Mouse (Mus musculus): ENCODE measurements around the gene Mamstr. TPM values are rescaled to one million over a fixed set of nuclear protein-coding genes. Genes with fewer than 3 reads are reported as not detected.
"Not testable (repeated sequence)": the region's sequence is repeated elsewhere in the genome, so short reads cannot be mapped to it uniquely, and the experiment has no call there.

Gene Mamstr
- polyA plus RNA-seq, 1 experiment from 2014 or later, result 3.4 TPM

DNA sequence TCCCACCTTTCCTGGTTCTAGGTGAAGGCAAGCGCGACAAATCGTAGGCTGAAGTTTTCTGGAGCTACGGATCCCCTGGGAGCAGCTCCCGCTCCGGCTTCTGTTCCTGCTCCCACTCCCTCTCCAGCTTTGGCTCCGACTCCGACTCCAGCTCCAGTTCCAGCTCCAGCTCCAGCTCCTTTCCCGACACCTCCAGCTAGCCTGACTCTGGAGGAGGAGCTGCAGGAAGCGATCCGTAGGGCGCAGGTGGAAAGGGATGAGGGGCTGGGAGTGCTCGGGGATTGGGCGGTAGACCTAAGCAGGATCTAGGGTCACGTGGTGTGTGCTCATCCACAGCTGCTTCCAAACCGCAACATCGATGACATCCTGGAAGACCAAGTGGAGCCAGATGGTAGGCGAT lies 4.4 kb downstream of the Mamstr start:
- 4% methylated on average over 18 of the region's 18 CpGs for WGBS
- peak; percentile 36 for ATAC-seq (ENCODE audit: low FRiP score)
- Histone ChIP-seq H3K27me3 (no peaks in the 10 kb centered on the region), H3K4me2 (peak overlapping the region; percentile 71), H3K36me3 (no peaks in the 10 kb centered on the region), H3K4me1 (replicated peaks) (peaks cover 40% of the 10 kb centered on the region), H3K27ac (peak overlapping the region; percentile 90), H3K9me3 (no peaks in the 10 kb centered on the region), H3K4me3 (peak overlapping the region; percentile 49), H3K9ac (peak overlapping the region; percentile 64)

DNA sequence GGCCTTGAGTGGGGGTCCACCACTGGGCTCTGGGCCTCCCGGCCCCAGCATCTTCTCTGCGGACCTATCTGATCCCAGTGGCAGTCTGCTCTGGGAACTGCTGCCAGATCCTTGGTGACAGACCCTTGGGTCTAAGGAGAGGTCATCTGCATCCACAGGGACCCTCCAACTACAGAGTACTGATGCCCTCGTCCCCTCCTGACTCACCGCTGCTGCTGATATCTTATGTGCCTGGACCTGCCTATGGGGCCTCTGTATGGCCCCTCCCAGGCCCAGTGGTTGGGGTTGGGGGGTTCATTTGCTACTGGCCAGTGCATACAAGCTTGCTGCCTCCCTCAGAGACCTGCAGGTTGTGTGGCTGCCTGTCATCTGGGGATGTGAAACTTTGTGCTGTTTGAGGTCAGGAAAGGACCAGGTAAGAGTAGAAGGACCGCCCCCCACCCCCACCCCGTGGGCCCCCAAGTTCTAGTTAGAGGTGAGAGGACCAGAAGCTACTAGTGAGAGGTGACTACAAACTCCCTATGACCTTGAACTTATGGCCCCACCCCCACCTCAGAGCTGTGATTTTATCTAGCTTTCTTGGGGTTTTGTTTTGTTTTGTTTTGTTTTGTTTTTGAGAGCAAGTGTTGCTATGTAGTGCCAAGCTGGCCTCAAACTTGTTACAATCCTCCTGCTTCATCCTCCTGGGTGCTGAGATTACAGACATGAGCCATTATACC lies 5.3 kb downstream of the Mamstr start:
- 65% methylated on average over 6 of the region's 6 CpGs for WGBS
- Histone ChIP-seq H3K9me3 (no peaks in the 10 kb centered on the region), H3K9ac (peak overlapping the region; percentile 64)

DNA sequence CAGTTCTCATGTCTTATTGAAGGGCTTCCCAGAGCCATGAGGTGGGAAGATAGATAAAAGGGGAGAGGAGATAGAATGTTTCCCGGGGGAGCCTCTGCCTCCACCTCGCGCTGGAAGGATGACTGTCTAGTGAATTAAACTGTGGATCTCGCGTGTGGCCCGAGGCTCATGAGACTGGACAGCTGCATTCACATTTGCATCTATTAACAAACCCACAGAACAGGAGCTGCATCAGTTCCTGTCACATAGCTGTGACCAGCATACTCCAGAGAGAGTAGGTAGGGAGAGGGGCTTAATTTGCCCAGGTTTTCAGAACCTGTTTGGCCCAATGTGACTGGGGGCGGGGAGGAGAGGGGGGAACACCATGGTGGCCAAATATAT lies 5.8 kb downstream of the Mamstr start:
- ATAC-seq (ENCODE audit: low FRiP score), result no peak
- Histone ChIP-seq H3K9ac (no peak overlapping the region), H3K4me1 (replicated peaks) (peaks cover 40% of the 10 kb centered on the region), H3K4me3 (no peak overlapping the region), H3K9me3 (no peaks in the 10 kb centered on the region), H3K27ac (no peak overlapping the region), H3K36me3 (no peaks in the 10 kb centered on the region), H3K4me2 (no peak overlapping the region), H3K27me3 (no peaks in the 10 kb centered on the region)
- WGBS, result 66% methylated on average over 7 of the region's 7 CpGs

More for the DNA sequence above, 5.3 kb downstream of the Mamstr start:
- peak overlapping the region; percentile 71 for H3K4me2 ChIP-seq
- ATAC-seq (ENCODE audit: low FRiP score), result no peak
- H3K36me3 ChIP-seq, result no peaks in the 10 kb centered on the region
- peak overlapping the region; percentile 49 for H3K4me3 ChIP-seq
- no peaks in the 10 kb centered on the region for H3K27me3 ChIP-seq
- H3K27ac ChIP-seq, result peak overlapping the region; percentile 90
- H3K4me1 ChIP-seq (replicated peaks), result peaks cover 40% of the 10 kb centered on the region

DNA sequence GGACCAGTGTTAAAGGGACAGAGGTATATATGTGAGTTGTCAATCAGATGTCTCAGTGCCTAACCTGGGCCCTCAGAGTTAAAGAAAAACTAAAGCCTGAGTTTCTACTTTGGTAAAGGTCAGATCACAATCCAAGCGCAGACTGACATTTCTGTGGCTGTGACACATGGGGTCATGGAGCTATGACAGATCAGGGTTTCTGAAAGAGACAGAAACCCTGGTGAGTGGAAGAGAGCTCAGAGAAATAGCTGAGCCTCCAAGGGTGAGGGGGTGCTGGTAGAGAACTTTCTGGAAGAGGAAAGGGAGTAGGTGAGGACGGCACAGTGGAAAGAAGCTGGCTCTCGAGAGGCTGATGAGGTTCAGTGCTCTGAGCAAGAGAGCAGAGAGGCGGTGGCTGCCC lies 6.9 kb downstream of the Mamstr start:
- H3K27me3 ChIP-seq, result no peaks in the 10 kb centered on the region
- no peaks in the 10 kb centered on the region for H3K9me3 ChIP-seq
- H3K36me3 ChIP-seq, result no peaks in the 10 kb centered on the region
- no peak overlapping the region for H3K4me2 ChIP-seq
- no peak overlapping the region for H3K4me3 ChIP-seq
- no peak overlapping the region for H3K27ac ChIP-seq
- no peak overlapping the region for H3K9ac ChIP-seq
- H3K4me1 ChIP-seq (replicated peaks), result peaks cover 34% of the 10 kb centered on the region
- no peak for ATAC-seq (ENCODE audit: low FRiP score)
- 85% methylated on average over 4 of the region's 4 CpGs for WGBS

DNA sequence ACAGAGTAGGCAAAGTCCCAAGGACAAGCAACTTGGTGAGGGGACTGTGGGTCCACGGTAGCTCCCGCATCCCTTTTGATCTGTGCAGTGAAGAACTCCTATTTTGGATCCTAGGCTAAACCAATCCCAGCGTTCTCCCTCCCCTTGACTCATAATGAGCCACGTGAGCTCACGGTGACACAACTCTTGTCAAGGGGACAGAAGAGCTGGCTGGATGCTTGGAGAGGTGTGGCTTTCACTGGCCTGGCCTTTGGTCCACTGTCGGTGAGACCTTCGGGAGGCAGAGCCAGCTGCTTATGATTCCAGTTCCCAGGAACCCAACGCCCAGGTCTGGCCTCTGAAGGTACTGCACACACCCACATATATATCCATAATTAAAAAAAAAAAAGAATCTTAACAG lies 9.6 kb downstream of the Mamstr start:
- Histone ChIP-seq H3K4me2 (no peak overlapping the region), H3K9me3 (no peaks in the 10 kb centered on the region), H3K4me3 (no peak overlapping the region), H3K9ac (no peak overlapping the region), H3K4me1 (replicated peaks) (peaks cover 13% of the 10 kb centered on the region), H3K27me3 (no peaks in the 10 kb centered on the region), H3K36me3 (no peaks in the 10 kb centered on the region), H3K27ac (no peak overlapping the region)
- 89% methylated on average over 8 of the region's 8 CpGs for WGBS
- no peak for ATAC-seq (ENCODE audit: low FRiP score)

DNA sequence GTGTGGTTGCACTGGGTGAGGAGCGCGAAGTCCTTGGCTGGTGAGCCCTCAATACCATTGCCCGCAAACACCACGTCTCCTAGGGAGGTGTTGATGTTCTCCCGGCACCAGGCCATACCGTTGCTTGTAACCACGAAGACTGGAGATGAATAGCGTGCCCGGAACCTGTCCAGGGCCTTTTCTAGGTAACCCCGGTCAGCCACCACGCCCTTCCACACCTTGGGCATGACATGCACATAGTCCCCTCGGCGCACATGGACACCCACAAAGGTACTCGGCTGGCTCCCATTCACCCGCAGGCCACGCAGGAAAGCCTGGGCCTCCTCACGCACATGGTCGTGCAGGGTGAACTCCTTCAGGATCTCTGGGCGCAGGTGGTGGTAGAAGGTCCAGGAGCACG lies 10.7 kb downstream of the Mamstr start:
- H3K4me1 ChIP-seq (replicated peaks); H3K4me2 ChIP-seq: not testable (repeated sequence)
- 94% methylated on average over 20 of the region's 20 CpGs for WGBS

DNA sequence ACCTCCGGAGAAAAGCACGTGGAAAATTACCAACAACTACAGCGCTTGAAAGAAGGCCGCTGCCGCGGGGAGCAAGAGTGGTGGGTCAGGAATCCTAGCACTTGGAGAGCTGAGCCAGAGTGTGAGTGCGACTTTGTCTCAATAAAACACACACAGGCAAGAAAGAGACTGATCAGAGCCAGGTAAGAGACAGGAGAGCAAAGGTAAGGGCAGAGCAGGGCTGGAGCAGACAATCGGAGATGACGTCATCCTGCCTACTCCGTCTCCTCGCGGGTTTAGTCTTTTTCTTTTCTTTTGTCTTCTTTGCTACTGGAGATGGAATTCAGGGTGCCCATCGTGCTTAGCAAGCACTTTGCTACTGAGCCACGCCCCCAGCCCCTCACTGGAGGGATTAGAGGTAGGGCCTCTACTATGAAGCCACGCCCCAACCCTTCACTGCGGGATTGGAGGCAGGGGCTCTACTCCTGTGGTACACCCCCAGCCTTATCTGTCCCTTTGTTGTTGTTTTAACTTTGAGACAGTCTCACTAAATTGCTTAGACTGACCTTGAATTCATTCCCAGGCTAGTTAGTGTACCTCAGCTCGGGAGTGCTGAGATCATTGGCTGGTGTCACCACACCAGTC lies 14.8 kb downstream of the Mamstr start:
- H3K9ac ChIP-seq, result peak overlapping the region; percentile 46; the same call in 1 of the 2 replicates
- 30% methylated on average over 17 of the region's 17 CpGs for WGBS
- ATAC-seq (ENCODE audit: low FRiP score), result no peak
- H3K4me2 ChIP-seq, result peak overlapping the region; percentile 25
- no peaks in the 10 kb centered on the region for H3K27me3 ChIP-seq
- H3K9me3 ChIP-seq, result no peaks in the 10 kb centered on the region; the same call in 1 of the 2 replicates
- H3K4me3 ChIP-seq, result no peak overlapping the region
- H3K36me3 ChIP-seq, result no peaks in the 10 kb centered on the region
- no peak overlapping the region for H3K27ac ChIP-seq
- H3K4me1 ChIP-seq (replicated peaks), result 0 out of 2 replicates have a peak, but pooled peaks cover 4% of the 10 kb centered on the region

More for the DNA sequence above, 10.7 kb downstream of the Mamstr start:
- ATAC-seq (ENCODE audit: low FRiP score); H3K27me3 ChIP-seq; H3K4me3 ChIP-seq; H3K9ac ChIP-seq; H3K9me3 ChIP-seq; H3K27ac ChIP-seq; H3K36me3 ChIP-seq: not testable (repeated sequence)

DNA sequence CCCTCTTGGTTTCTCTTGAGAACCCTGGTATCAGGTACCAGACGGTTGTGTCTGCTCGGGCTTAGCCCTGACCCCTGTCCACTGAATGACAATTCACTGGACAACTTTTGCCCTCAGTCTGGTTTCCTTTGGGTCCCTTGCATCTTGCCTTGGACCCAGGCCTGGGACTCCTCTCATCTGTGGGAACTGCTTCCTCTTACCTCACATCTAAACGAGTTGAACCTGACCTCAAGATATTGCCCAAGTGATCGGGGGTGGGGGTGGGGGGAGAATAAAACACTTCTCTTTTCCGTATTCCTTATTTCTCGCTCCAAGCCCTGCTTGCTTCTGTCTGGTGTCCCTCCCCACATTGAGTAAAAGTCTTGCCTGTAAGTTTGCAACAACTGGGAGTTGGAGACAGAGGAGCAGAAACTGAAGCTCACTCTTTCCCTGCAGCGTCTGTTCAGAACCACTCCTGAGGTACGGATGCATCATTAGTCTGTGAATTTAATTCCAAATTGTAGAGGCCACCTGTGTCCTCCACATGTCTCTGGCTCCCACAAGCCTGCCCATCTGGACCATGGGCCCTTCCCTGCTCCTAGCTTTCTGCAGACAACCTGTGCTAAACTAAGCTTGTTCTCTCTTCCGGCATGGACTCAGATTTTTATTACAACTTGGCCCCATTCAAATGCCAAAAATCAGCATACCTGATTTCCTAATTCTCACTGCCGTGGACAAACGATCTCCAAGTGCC lies 21.1 kb downstream of the Mamstr start:
- no peak overlapping the region for H3K4me2 ChIP-seq
- no peak overlapping the region for H3K27ac ChIP-seq
- H3K4me3 ChIP-seq, result no peak overlapping the region
- WGBS, result 85% methylated on average over 11 of the region's 11 CpGs
- no peaks in the 10 kb centered on the region for H3K4me1 ChIP-seq (replicated peaks)
- no peak for ATAC-seq (ENCODE audit: low FRiP score)
- 0 out of 2 replicates have a peak, but pooled peaks cover 2% of the 10 kb centered on the region for H3K27me3 ChIP-seq
- no peaks in the 10 kb centered on the region; the same call in 1 of the 2 replicates for H3K9me3 ChIP-seq
- no peaks in the 10 kb centered on the region for H3K36me3 ChIP-seq
- H3K9ac ChIP-seq, result no peak overlapping the region

DNA sequence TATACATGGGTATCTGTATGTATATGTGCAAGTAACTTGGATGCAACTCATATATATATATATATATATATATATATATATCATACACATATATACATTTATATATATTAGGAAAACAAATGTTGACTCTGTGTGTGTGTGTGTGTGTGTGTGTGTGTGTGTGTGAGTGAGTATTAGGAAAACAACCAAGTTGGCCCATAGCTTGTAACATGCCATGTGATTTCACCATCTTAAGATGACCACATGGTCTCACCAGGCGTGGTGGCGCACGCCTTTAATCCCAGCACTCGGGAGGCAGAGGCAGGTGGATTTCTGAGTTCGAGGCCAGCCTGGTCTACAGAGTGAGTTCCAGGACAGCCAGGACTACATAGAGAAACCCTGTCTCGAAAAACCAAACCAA lies 21.9 kb downstream of the Mamstr start:
- not testable (repeated sequence) for H3K4me1 ChIP-seq (replicated peaks); H3K27me3 ChIP-seq; H3K4me3 ChIP-seq; H3K9ac ChIP-seq; H3K27ac ChIP-seq; H3K9me3 ChIP-seq; H3K4me2 ChIP-seq; H3K36me3 ChIP-seq; ATAC-seq (ENCODE audit: low FRiP score)
- WGBS, result 92% methylated on average over 6 of the region's 6 CpGs

DNA sequence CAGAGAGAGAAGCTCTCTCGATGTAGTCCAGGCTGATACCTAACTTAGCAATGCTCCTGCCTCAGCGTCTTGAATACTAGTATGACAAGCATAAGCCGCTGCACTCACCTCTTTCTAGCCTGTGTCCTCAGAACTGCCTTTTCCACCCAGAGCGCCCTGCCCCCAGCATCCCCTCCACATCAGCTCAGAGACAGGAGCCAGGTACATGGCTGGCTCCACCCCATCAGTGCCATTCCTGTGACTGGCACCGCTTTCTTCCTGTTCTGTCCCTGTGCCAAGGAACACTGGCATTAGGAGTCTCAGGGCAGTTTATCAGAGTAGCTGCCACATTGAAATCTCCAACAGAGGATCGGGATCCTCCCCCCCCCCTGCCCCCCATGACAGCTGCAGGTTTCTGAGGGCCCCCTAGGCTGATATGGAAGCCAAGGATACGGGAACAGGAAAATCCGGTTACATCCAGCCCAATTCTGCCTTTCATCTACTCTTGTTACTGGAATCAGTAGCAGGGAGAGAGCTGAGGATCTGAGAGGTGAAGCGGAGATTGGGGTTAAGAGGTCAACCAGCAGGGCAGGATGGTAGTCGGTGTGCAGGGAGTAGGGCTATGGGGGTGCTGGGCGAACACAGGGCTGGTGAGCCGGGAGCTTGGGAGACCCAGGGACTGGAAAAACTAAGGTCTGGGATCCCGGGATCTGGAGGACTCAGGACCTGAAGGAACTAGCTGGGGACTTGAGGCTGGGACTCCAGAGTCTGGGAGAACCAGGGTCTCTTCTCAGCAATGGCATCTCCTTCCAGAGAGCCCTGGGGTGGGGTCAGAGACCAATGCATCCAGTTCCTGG lies 25.7 kb downstream of the Mamstr start:
- no peak for ATAC-seq (ENCODE audit: low FRiP score)
- Histone ChIP-seq H3K27ac (no peak overlapping the region), H3K27me3 (0 out of 2 replicates have a peak, but pooled peaks cover 4% of the 10 kb centered on the region), H3K36me3 (no peaks in the 10 kb centered on the region), H3K4me2 (no peak overlapping the region), H3K9ac (no peak overlapping the region; the same call in 1 of the 2 replicates), H3K9me3 (no peaks in the 10 kb centered on the region), H3K4me3 (no peak overlapping the region), H3K4me1 (replicated peaks) (no peaks in the 10 kb centered on the region)
- WGBS, result 64% methylated on average over 13 of the region's 13 CpGs

DNA sequence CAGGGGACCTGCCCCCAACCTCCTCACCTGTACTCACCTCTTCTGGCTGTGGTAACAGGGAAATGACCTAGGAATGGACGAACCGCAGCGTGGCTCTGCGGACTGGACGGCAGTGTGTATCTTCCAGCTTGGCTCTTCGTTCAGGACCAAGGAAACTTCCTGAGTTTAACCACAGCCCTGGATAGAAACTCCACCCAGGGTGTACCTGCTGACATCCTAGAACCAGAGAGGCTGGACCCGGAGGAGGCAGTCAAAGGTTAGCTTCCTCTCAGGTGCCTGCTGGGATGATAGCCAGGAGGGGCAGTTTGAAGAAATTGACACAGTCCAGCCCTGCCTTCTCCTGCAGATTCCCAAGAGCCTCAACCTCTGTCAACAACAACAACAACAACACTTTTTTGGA lies 26.4 kb downstream of the Mamstr start, which contains the start of gene Fut2:
TSS of gene Fut2 (minus strand) at position 234 of the 400 bp plus-strand sequence.
- ATAC-seq (ENCODE audit: low FRiP score), result no peak
- WGBS, result 85% methylated on average over 7 of the region's 7 CpGs

More for the DNA sequence above, 26.4 kb downstream of the Mamstr start, which contains the start of gene Fut2:
- no peak within 1 kb of the TSS; the same call in 1 of the 2 replicates for H3K9ac ChIP-seq
- H3K4me3 ChIP-seq, result no peak within 1 kb of the TSS
- H3K4me2 ChIP-seq, result no peak within 1 kb of the TSS
- no peaks in the 10 kb centered on the region for H3K4me1 ChIP-seq (replicated peaks)
- no peak within 1 kb of the TSS for H3K27ac ChIP-seq
- H3K36me3 ChIP-seq, result no peaks in the 10 kb centered on the region
- 0 out of 2 replicates have a peak, but pooled peaks cover 4% of the 10 kb centered on the region for H3K27me3 ChIP-seq
- H3K9me3 ChIP-seq, result no peaks in the 10 kb centered on the region
